Comparison of ENCODE assay signal across 8 mouse cellular contexts in the genomic region with DNA sequence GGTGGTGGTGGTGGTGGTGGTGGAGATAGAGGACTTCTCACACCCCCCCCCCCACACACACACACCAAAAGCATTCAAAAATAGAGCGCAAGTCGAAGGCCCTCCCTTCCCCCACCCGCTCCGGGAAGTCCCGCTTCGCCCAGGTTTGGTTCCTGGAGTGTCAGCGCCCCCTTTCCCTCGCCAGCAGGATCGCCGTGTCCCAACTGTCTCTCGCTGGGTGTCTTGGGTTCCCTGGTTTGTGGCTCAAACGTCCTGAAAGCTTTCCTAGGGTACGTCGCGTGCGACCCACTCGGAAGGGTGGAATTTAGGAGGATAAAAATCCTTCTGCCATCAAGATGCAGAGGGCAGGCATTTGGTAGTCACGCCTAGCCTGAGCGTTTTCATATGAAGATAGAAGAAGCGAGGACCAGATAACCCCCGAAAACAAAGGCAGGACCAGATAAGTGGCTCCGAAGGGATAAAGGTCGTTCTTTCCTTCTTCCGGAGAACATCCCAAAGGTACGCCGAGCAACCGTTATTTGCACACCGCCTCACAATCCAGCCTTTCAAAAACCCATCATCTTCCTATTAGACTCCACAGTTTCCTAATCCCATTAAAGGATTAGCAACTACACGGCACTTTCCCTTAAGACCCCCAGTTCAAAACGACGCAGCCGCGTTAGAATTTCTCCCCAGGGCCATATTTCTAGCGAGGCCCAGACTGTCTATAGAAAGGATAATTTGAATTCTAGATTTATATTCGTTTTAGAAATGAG. TPM values are rescaled to one million over a fixed set of nuclear protein-coding genes. Genes with fewer than 3 reads are reported as not detected.
DNase-seq lines count a peak whose midpoint lies in the region; ATAC-seq lines count a peak whose summit lies in the region.

No protein-coding gene starts in this region.

- H3K27ac ChIP-seq in embryonic facial prominence, embryonic 11.5 days (replicated peaks; ENCODE audit: low read depth, low read length), result peak overlapping the region; percentile 73
- H3K27ac ChIP-seq in heart, embryonic 10.5 days, result peak overlapping the region; percentile 79
- H3K27ac ChIP-seq in lung, embryonic 16.5 days (ENCODE audit: low read length), result peak overlapping the region; percentile 33; the same call in 1 of the 2 replicates

- peak overlapping the region; percentile 49 for H3K9ac ChIP-seq in embryonic facial prominence, embryonic 11.5 days (replicated peaks; ENCODE audit: low read length)
- H3K9ac ChIP-seq in lung, embryonic 16.5 days (ENCODE audit: low read length), result peak overlapping the region; percentile 47; the same call in 1 of the 2 replicates

- peaks cover 5% of the 10 kb centered on the region; the same call in 1 of the 2 replicates for H3K4me1 ChIP-seq in embryonic facial prominence, embryonic 11.5 days (ENCODE audit: control insufficient read depth, insufficient read depth, low read length)
- peaks cover 62% of the 10 kb centered on the region for H3K4me1 ChIP-seq in heart, embryonic 10.5 days
- H3K4me1 ChIP-seq in lung, embryonic 16.5 days (replicated peaks; ENCODE audit: control insufficient read depth, insufficient read depth, low read length), result peaks cover 13% of the 10 kb centered on the region

- no peaks in the 10 kb centered on the region for H3K9me3 ChIP-seq in embryonic facial prominence, embryonic 11.5 days (replicated peaks; ENCODE audit: control insufficient read depth, low read length)
- H3K9me3 ChIP-seq in heart, embryonic 10.5 days, result no peaks in the 10 kb centered on the region
- H3K9me3 ChIP-seq in lung, embryonic 16.5 days (ENCODE audit: control insufficient read depth, low read length), result no peaks in the 10 kb centered on the region

- H3K36me3 ChIP-seq in embryonic facial prominence, embryonic 11.5 days (replicated peaks; ENCODE audit: control insufficient read depth, insufficient read depth, low read depth, low read length), result no peaks in the 10 kb centered on the region
- no peaks in the 10 kb centered on the region for H3K36me3 ChIP-seq in heart, embryonic 10.5 days
- no peaks in the 10 kb centered on the region for H3K36me3 ChIP-seq in lung, embryonic 16.5 days (ENCODE audit: control insufficient read depth, insufficient read depth, low read length)

- H3K27me3 ChIP-seq in embryonic facial prominence, embryonic 11.5 days (ENCODE audit: control insufficient read depth, insufficient read depth, low read length), result peaks cover 6% of the 10 kb centered on the region; the same call in 1 of the 2 replicates
- peaks cover 89% of the 10 kb centered on the region for H3K27me3 ChIP-seq in heart, embryonic 10.5 days (ENCODE audit: insufficient read depth, poor library complexity, severe bottlenecking)
- H3K27me3 ChIP-seq in lung, embryonic 16.5 days (ENCODE audit: control insufficient read depth, insufficient read depth, low read depth, low read length), result peaks cover 46% of the 10 kb centered on the region

- H3K4me2 ChIP-seq in embryonic facial prominence, embryonic 11.5 days (ENCODE audit: low read depth, low read length), result peak overlapping the region; percentile 46
- H3K4me2 ChIP-seq in lung, embryonic 16.5 days (ENCODE audit: low read depth, low read length), result peak overlapping the region; percentile 43

- H3K4me3 ChIP-seq in embryonic facial prominence, embryonic 11.5 days (ENCODE audit: low read depth, low read length), result peak overlapping the region; percentile 73
- peak overlapping the region; percentile 72 for H3K4me3 ChIP-seq in heart, embryonic 10.5 days
- H3K4me3 ChIP-seq in lung, embryonic 16.5 days (ENCODE audit: low read length), result peak overlapping the region; percentile 65

- peak; percentile 38 for ATAC-seq in CD4-positive, CD25-positive, alpha-beta regulatory T cell, adult 4 months
- no peak for ATAC-seq in embryonic facial prominence, embryonic 11.5 days (replicated peaks; ENCODE audit: insufficient number of reproducible peaks, low FRiP score, low TSS enrichment, low read depth)
- ATAC-seq in lung, embryonic 16.5 days (ENCODE audit: low read depth), result peak; percentile 23; the same call in 1 of the 2 replicates

- WGBS in embryonic facial prominence, embryonic 11.5 days, result under 1% methylated on average over 35 of the region's 35 CpGs
- under 1% methylated on average over 35 of the region's 35 CpGs for WGBS in heart, embryonic 10.5 days
- WGBS in lung, embryonic 16.5 days, result under 1% methylated on average over 35 of the region's 35 CpGs

- DNase-seq in MN1 (ENCODE audit: low spot score), result peak; percentile 84
- peak; percentile 95 for DNase-seq in embryonic facial prominence, embryonic 11.5 days (ENCODE audit: low spot score)
- DNase-seq in heart, embryonic 10.5 days (ENCODE audit: low spot score), result peak; percentile 85
- DNase-seq in kidney, adult 9 months, result peak; percentile 59
- DNase-seq in right cerebral cortex, postnatal 4 days, result peak; percentile 83
- DNase-seq in thymus, postnatal 0 days (ENCODE audit: low spot score), result no peak

RNA-seq across cellular contexts. Expression of gene Pdgfra, which starts 0.8 kb away (rescaled TPM):
- under 1 TPM in 1 of 2 experiments, not detected in 1; 0.66 TPM for polyA plus RNA-seq in CD4-positive, CD25-positive, alpha-beta regulatory T cell, adult 4 months (2017; shearing (Covaris generic))
- polyA plus RNA-seq in embryonic facial prominence, embryonic 11.5 days (2014; fragmentation: Nextera tagmentation; extraction: Ambion mirVana), result 87.2 and 88.6 TPM in 2 replicates
- polyA plus RNA-seq in heart, embryonic 10.5 days (2016; fragmentation: Nextera tagmentation; extraction: Ambion mirVana), result 23.8 and 37.4 TPM in 2 replicates
- polyA plus RNA-seq in lung, embryonic 16.5 days (2015; fragmentation: Nextera tagmentation; extraction: Ambion mirVana), result 53.3 and 53.6 TPM in 2 replicates
- 1.6 and 2.1 TPM in 2 replicates for polyA plus RNA-seq in thymus, postnatal 0 days (2015; fragmentation: Nextera tagmentation; extraction: Ambion mirVana)
